Mouse (Mus musculus): ENCODE data around the gene Mettl23.
"Not testable (repeated sequence)": the region's sequence is repeated elsewhere in the genome, so short reads cannot be mapped to it uniquely, and the experiment has no call there.

Mettl23 gene

DNA sequence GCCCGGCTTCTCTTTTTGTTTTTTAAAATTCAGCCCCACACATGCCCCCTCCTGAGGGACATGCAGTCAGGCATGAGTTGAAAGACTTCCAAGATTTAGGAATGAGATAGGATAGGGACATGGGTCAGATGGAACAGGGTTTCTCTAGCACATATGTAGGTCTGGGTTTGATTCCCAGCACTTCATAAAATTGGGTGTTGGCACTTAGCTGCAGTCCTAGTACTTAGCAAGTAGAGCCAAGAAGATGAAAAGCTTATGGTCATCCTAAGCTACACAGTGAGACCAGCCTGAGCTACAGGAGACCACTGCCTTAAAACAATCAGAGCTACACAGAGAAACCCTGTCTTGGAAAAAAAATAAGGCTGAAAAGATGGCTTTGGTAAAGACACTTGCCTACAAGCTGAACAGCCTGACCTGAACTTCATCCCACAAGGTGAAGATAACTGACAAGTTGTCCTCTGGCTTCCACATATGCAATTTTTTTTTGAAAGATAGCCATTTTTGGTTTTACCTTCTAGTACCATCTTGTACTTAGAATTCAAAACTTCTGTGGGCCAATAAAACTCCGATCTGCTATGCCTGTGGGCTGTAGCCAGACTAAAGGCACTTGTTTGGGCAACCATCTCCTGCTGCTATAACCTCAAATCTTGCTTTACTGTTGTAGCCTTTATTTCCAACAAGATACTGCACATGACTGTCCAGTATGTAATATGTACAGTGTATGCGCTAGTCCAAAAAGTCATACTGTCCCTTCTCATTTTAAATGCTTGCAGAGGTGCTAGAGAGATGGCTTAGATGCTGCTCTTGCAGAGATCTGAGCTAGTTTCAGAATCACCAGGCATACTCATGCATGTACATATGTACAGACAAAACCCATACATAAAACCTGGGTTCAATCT is 4.4 kb downstream of the Mettl23 start:
- no peak for DNase-seq (ENCODE audit: low spot score in 2 of 2)

DNA sequence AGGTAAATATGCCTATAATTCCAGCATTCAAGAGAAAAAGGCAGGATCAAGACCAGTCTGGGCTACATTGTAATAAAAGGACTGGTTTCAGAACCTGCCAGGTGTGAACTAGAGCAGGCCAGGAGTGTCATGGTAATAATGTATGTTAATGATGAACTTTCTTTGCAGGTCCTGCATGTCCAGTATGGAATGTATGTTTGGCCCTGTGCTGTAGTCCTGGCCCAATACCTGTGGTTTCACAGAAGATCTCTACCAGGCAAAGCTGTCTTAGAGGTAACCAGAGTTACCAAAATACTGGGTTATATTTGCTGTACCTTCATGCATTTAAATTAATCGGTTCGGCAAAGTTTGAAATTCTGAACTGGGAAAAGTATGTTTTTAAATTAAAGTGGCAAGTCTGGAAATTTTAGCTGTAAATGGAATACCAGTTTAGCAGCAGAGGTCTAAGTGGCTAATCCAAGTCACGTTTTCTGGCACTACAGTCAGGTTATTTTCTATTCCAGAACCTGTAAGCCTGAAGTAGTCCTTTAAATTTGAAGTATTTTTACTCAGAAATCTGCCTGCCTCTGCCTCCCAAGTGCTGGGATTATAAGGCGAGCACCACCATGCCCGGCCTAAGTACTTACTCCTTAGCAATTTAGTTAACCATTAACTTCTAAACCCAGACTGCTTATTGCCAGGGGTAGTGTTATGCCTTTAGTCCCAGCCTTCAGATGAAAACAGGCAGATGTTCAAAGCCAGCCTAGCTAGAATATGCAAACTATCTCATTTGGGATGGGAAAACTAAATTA is 5.2 kb downstream of the Mettl23 start:
- no peak for DNase-seq (ENCODE audit: low spot score in 2 of 2)

- DNase-seq (ENCODE audit: low spot score in 2 of 2): not testable (repeated sequence)
Observed at GRCm38 (mm10) chr11:116848877-116849178, 5.8 kb downstream of the Mettl23 start.

DNA sequence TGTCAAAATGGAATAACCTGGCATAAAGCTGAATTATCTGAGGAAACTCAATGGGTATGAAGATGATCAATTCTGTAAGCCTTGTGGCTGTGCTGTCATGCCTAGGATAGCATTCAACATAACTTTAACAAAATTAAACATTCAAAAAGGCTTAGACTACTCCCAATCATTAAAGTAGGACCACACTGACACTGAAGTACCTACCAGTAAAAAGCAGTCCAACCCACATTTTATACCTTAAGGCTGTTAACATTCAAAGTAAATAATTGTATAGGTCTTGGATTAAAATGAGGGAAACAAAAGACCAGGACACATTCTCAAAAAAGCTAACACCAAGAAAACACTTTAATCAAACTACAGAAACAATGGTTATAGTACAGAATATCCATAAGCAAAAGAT is 6.5 kb downstream of the Mettl23 start:
- DNase-seq (ENCODE audit: low spot score in 2 of 2): no peak

- DNase-seq (ENCODE audit: low spot score in 2 of 2): no peak
Observed at GRCm38 (mm10) chr11:116850085-116850484, 7.0 kb downstream of the Mettl23 start.

GRCm38 (mm10) chr11:116850833-116851477 is 7.9 kb downstream of the Mettl23 start:
- DNase-seq (ENCODE audit: low spot score in 2 of 2): no peak

GRCm38 (mm10) chr11:116851576-116852290 is 8.7 kb downstream of the Mettl23 start:
- DNase-seq (ENCODE audit: low spot score in 2 of 2): no peak

- peak; percentile 74 to 78 for DNase-seq (ENCODE audit: low spot score in 2 of 2)
Observed at GRCm38 (mm10) chr11:116852291-116852890, 9.3 kb downstream of the Mettl23 start, which contains the start of gene Mfsd11. Mfsd11 (plus strand) TSS chr11:116852440.

DNA sequence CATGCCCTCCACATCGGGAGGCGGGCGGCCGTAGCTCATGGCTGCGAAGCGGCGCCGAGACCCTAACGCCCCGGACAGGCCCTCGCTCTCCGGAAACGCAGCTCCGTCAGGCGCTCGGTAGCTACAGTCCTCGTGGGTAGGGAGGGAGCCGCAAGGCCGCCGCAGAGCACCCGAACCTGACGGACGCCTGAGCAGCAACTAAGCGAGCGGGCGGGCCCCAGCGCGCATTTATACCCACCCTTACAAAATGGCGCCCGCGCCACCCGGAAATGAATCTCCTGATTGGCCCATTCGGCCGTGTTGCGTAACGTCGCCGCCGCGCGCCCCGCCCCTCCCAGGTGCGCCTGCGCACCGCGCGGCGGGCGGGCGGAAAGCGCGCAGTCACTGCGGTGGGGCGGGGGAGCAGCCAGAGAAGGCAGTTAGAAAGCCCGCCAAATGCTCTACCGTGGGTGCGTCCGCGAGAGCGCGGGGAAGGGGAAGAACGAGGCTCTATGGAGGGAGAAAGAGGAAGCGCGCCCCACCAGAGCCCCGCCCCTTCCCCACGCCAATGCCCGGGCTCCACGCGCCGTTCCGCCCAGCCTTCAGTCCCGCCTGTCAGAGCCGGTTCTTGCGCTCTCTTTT is 9.9 kb downstream of the Mettl23 start, which contains the start of gene Srsf2:
TSS of gene Srsf2 (minus strand) at position 204 of the 621 bp plus-strand sequence.
- peak; percentile 95 to 98 for DNase-seq (ENCODE audit: low spot score in 2 of 2)

DNA sequence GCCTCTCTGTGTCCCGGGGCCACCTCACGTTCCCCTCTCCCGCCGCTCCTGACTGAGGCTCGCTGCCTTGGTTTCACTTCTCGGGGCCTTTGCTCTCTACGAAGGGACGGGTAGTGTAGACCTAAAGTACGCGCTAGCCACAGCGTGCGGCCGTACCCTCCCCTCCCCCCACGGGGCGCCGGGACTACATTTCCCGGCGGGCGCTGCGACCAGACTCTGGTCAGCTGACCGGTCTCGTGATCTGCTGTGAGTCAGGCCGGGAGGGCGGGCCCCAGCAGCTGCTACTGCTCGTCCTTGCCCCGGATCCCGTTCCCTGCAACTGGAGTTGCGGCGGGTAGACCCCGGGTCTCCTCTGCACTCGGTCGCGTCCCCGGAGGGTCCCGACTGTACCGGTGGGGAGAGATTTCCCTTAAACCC is 10.4 kb downstream of the Mettl23 start:
- DNase-seq (ENCODE audit: low spot score in 2 of 2): peak; percentile 96 to 97

- no peak for DNase-seq (ENCODE audit: low spot score in 2 of 2)
Observed at GRCm38 (mm10) chr11:116854279-116854678, 11.2 kb downstream of the Mettl23 start.

- no peak for DNase-seq (ENCODE audit: low spot score in 2 of 2)
Observed at GRCm38 (mm10) chr11:116857183-116857850, 14.2 kb downstream of the Mettl23 start.

GRCm38 (mm10) chr11:116864444-116864843 is 21.4 kb downstream of the Mettl23 start:
- DNase-seq (ENCODE audit: low spot score in 2 of 2): no peak

DNA sequence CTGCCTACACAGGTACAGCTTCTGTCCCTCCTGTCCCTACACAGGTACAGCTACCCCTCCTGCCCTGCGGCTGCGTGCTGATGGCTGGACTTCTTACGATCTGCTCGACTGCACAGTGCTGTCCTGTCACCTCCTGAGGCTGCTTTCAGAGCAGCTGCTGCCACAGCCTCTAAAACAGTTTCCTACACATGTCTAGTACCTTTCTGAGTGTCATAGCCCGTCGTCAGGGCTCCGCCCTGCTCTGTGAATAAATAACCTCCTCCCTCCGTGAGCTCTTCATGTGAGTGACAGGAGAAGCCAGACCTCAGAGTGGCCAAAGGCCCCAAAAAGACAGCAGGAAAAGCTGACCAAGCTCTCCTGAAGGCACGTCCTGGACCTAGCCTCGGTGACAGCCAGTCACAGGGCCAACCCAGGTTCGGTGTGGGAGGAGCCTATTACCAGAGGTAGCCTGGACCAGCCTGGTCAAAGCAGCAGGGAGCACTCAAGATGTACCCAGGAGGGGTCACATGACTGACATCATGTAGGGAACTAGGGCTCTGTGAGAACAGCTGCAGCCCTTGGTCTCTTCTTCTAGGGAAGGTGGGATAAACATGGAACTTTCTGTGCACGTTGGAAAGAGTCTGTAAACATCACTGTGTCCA is 23.0 kb downstream of the Mettl23 start:
- DNase-seq (ENCODE audit: low spot score in 2 of 2): no peak

GRCm38 (mm10) chr11:116868129-116868528 is 25.1 kb downstream of the Mettl23 start:
- no peak for DNase-seq (ENCODE audit: low spot score in 2 of 2)

DNA sequence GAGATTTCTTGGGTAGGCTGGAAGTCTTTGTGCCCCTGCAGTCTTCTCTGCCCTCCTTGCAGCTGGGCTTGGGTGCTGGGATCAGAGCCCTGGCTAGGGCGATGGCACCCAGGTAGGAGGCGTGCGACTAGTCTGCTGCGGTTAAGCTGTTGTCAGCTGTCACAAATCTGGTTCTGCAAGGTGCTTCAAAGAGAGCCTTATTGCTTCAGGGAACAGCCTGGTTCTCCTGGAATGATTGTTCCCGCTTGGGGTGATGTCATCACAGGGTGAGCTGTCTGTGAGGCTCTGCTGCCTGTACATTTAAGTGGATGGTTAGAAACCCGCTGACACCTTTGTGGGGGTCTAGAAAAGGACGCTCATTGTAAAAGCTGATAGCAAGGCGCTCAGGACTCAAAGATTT is 26.1 kb downstream of the Mettl23 start:
- DNase-seq (ENCODE audit: low spot score in 2 of 2): no peak

DNA sequence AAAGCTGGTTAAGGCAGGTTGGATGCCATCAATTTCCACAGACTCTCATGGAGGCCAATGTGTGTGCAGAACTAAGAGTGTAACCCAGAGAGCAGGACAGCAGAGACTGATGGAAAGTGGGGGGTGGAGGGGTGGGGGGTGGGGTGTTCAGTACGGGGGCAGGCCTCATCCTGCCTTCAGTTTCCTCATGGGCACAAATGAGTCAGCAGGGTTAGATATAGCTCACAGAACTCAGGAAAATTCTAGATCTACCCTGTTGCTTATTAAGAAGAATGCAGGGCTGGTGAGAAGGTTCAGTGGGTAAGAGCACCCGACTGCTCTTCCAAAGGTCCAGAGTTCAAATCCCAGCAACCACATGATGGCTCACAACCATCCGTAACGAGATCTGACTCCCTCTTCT is 26.6 kb downstream of the Mettl23 start:
- no peak for DNase-seq (ENCODE audit: low spot score in 2 of 2)

GRCm38 (mm10) chr11:116871538-116871937 is 28.5 kb downstream of the Mettl23 start:
- DNase-seq (ENCODE audit: low spot score in 2 of 2): no peak

- no peak for DNase-seq (ENCODE audit: low spot score in 2 of 2)
Observed at GRCm38 (mm10) chr11:116873987-116874386, 30.9 kb downstream of the Mettl23 start.

GRCm38 (mm10) chr11:116878454-116878853 is 35.4 kb downstream of the Mettl23 start:
- no peak for DNase-seq (ENCODE audit: low spot score in 2 of 2)
